Mouse (Mus musculus) stomach, embryonic 16.5 days (tissue): ENCODE data around the gene Gng12. TPM values are rescaled to one million over a fixed set of nuclear protein-coding genes. Genes with fewer than 3 reads are reported as not detected.

Source experiments
- ATAC-seq: fragments of 200-750 bp; cut with Nextera tagmentation; 2 replicates; pipeline ENCODE4 v1.8.0; 2017; ENCODE audit warnings: moderate number of reproducible peaks, moderate TSS enrichment; ENCODE audit not compliant: insufficient read depth, low FRiP score
- H3K27ac ChIP-seq: fragments of 300-500 bp; sonication (generic); 2 replicates; pipeline ENCODE4 v1.5.1; 2014; ENCODE audit warnings: low read length
- H3K27me3 ChIP-seq: fragments of 300-500 bp; sonication (generic); 2 replicates; pipeline ENCODE4 v1.6.1; 2014; ENCODE audit warnings: low read length, control low read depth, mixed read lengths; ENCODE audit not compliant: control insufficient read depth, insufficient read depth
- H3K36me3 ChIP-seq: fragments of 300-500 bp; sonication (generic); 2 replicates; pipeline ENCODE4 v1.6.1; 2014; ENCODE audit warnings: low read length; ENCODE audit not compliant: control insufficient read depth, insufficient read depth
- H3K4me1 ChIP-seq: fragments of 300-500 bp; sonication (generic); 2 replicates; pipeline ENCODE4 v1.6.1; 2014; ENCODE audit warnings: low read length, control low read depth, mixed read lengths; ENCODE audit not compliant: control insufficient read depth, insufficient read depth
- H3K4me2 ChIP-seq: fragments of 300-500 bp; sonication (generic); 2 replicates; pipeline ENCODE4 v1.6.1; 2014; ENCODE audit warnings: low read depth, low read length, mixed read lengths
- H3K4me3 ChIP-seq: fragments of 300-500 bp; sonication (generic); replicated peaks from 2 replicates; pipeline ENCODE4 v1.5.1; 2014; ENCODE audit warnings: mild to moderate bottlenecking, low read length
- H3K9ac ChIP-seq: fragments of 300-500 bp; sonication (generic); 2 replicates; pipeline ENCODE4 v1.6.1; 2014; ENCODE audit warnings: low read length
- H3K9me3 ChIP-seq: fragments of 300-500 bp; sonication (generic); replicated peaks from 2 replicates; pipeline ENCODE4 v1.6.1; 2016; ENCODE audit warnings: low read length, control low read depth; ENCODE audit not compliant: control insufficient read depth
- WGBS: fragments of 180-500 bp; shearing (Covaris S2); extraction: QIAGEN DNeasy Blood & Tissue Kit; methylation state at CpG from one replicate; pipeline ENCODE4 v1.1.7; 2014; 5-methylcytosine and 5-hydroxymethylcytosine counted together
- polyA plus RNA-seq: library from polyadenylated mRNA; unstranded; fragments of >200 nt; fragmentation: Nextera tagmentation; extraction: Ambion mirVana; gene quantifications from 2 replicates; pipeline ENCODE4 v1.2.1, GENCODE M21; 2015

Gene Gng12
- polyA plus RNA-seq, 1 experiment from 2014 or later, result 132 TPM

DNA sequence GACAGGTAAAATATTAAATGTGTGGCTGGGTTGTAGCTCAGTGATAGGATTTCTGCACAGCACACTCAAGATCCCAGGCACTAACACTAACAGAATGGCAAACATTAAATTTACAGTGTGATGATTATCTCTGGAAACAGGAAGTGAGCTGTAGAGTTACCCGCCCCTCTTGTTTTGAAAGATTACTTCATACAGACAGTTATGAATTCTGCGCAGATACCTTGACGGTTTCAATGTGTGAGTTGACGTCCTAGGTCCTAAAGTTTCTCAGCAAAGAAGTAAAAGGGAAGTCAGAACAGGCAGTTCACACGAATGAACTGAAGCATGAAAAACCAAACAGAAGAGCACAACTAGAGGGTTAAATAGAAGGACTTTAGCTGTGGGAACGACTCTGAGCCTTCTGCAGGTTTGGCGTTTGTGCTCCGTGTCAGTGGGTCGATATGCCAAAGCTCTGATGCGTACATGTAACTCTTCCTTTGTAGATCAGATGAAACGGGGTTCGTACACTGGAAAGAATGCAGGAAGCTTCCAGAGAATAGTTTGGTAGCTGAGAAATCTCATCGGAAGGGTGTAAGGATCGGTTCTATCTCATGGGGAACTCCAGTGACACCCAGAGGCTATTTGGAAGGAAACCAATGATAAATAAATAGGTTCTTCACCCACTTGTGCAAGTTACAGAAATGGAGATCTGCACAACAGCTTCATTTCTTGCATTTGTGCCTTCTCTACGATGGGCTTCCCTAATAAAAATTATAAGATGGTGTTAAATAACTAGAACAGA is 160.1 kb downstream of the Gng12 start:
- no peaks in the 10 kb centered on the region for H3K36me3 ChIP-seq
- WGBS, result 52% methylated on average over 15 of the region's 15 CpGs
- no peak overlapping the region for H3K27ac ChIP-seq
- no peak overlapping the region for H3K4me3 ChIP-seq
- no peak for ATAC-seq
- H3K9me3 ChIP-seq, result no peaks in the 10 kb centered on the region
- H3K27me3 ChIP-seq, result no peaks in the 10 kb centered on the region
- no peak overlapping the region for H3K4me2 ChIP-seq
- 0 out of 2 replicates have a peak, but pooled peaks cover 7% of the 10 kb centered on the region for H3K4me1 ChIP-seq
- no peak overlapping the region for H3K9ac ChIP-seq

DNA sequence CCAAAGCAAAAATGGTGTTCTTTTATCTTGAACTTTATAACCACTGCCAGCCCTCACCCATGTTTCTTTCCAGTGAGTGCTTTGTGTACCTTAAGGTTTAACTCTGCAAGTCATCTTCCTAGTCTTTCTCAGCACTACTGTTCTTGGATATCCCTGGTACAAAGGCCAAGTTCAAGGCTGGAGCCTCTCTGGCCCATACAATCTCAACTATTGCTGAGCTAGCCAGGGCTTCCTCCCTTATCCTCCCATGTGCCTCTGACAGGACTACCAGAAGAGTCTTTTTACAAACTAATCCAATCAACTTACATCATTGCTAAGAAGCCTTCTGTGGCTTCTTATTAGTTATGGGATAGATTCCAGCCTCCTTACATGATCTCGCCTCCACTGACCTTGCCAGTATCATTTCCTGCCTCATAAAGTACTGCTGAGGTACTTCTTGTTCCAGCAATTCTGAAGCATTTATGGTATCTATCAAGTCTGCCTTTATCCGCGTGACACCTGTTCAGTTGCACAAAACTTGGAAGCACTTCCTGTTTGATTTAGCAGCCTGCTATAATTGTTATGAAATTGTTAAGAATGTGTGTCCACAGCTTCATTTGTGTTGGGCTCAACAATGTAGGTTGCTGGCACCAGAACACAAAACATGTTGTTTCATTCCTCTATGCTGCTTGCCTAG is 160.8 kb downstream of the Gng12 start:
- Histone ChIP-seq H3K9ac (no peak overlapping the region), H3K27ac (no peak overlapping the region), H3K9me3 (no peaks in the 10 kb centered on the region), H3K4me2 (no peak overlapping the region), H3K4me3 (no peak overlapping the region), H3K36me3 (no peaks in the 10 kb centered on the region), H3K4me1 (0 out of 2 replicates have a peak, but pooled peaks cover 7% of the 10 kb centered on the region), H3K27me3 (no peaks in the 10 kb centered on the region)
- ATAC-seq, result no peak
- WGBS, result 76% methylated on average over 3 of the region's 3 CpGs

DNA sequence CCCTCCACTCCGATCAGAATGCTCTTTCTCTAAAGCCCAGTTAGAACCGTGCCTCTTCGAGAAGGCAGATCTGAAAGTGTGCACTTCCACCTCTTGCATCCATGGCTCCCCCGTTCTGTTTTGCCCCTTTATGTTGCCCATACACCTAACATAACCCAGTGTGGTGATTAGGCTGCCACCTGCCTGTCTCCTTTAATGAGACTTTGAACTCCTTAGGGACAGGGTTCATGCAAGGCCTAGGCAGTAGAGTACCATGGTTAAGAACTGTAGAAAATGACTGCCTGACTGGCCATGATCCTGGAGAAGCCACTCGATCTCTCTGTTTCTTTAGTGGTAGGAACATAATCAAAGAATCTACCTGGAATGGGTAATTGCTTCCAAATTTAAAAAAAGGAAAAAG is 161.4 kb downstream of the Gng12 start:
- ATAC-seq, result no peak
- H3K9me3 ChIP-seq, result no peaks in the 10 kb centered on the region
- H3K9ac ChIP-seq, result no peak overlapping the region
- no peaks in the 10 kb centered on the region for H3K27me3 ChIP-seq
- no peak overlapping the region for H3K4me2 ChIP-seq
- H3K4me3 ChIP-seq, result no peak overlapping the region
- no peak overlapping the region for H3K27ac ChIP-seq
- WGBS, result 80% methylated on average over 5 of the region's 5 CpGs
- H3K36me3 ChIP-seq, result no peaks in the 10 kb centered on the region
- 0 out of 2 replicates have a peak, but pooled peaks cover 7% of the 10 kb centered on the region for H3K4me1 ChIP-seq

DNA sequence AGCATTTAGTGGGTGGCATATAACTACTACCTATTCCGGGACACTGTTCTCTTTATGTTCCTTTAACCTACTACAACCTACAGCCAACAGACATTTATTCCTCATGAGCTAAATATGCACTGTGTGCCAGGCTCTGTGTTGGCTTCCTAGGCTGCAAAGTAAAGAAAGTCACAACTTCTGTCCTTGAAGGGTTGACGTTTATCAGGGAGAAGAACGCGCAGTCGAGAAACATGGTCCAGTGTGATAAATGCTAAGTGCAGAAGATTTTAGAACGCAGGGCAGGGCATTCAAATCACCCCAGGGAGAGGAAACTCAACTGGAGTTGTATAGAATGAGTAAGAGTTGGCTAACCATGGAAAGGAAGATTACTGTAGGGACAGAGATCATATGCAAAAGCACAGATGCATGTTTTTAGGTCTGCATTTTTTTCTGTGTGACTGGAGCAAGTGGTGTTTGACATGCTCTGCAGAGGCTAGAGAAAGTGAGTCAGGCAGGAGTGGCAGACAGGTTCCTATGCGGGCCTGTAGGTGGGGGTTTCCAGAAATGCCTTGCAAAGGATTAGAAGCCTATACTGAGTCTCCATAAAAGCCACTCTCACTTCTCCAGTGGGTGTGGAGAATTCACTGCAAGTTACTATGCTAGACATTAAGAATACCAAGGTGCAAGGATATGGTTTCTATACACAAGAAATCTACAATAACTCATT is 161.9 kb downstream of the Gng12 start:
- H3K4me2 ChIP-seq, result no peak overlapping the region
- no peak overlapping the region for H3K9ac ChIP-seq
- H3K36me3 ChIP-seq, result no peaks in the 10 kb centered on the region
- H3K27me3 ChIP-seq, result no peaks in the 10 kb centered on the region
- no peaks in the 10 kb centered on the region for H3K9me3 ChIP-seq
- 0 out of 2 replicates have a peak, but pooled peaks cover 7% of the 10 kb centered on the region for H3K4me1 ChIP-seq
- ATAC-seq, result no peak
- H3K27ac ChIP-seq, result no peak overlapping the region
- 82% methylated on average over 7 of the region's 7 CpGs for WGBS
- no peak overlapping the region for H3K4me3 ChIP-seq

DNA sequence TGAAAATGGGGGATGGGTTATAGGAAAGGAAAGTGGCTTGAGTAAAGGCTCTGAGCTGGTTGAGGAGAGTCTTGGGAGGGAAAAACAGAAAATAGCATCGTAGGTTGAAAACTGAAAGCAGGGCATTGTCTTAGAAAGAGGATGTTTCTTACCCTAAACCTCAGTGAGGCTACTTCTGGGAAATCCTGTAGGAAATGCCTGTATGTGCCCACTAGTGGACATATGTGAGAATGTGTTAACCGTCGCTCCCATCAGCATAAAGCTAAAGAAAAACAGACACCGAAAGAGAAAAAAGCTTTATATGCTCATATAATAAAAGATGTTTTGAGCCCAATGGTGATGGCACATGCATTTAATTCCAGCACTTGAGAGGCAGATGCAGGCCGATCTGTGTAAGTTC is 163.9 kb downstream of the Gng12 start:
- no peak overlapping the region for H3K4me3 ChIP-seq
- no peak overlapping the region for H3K4me2 ChIP-seq
- no peaks in the 10 kb centered on the region for H3K27me3 ChIP-seq
- H3K4me1 ChIP-seq, result 0 out of 2 replicates have a peak, but pooled peaks cover 7% of the 10 kb centered on the region
- no peak for ATAC-seq
- H3K36me3 ChIP-seq, result no peaks in the 10 kb centered on the region
- no peaks in the 10 kb centered on the region for H3K9me3 ChIP-seq
- H3K27ac ChIP-seq, result no peak overlapping the region
- 83% methylated on average over 5 of the region's 5 CpGs for WGBS
- H3K9ac ChIP-seq, result no peak overlapping the region

DNA sequence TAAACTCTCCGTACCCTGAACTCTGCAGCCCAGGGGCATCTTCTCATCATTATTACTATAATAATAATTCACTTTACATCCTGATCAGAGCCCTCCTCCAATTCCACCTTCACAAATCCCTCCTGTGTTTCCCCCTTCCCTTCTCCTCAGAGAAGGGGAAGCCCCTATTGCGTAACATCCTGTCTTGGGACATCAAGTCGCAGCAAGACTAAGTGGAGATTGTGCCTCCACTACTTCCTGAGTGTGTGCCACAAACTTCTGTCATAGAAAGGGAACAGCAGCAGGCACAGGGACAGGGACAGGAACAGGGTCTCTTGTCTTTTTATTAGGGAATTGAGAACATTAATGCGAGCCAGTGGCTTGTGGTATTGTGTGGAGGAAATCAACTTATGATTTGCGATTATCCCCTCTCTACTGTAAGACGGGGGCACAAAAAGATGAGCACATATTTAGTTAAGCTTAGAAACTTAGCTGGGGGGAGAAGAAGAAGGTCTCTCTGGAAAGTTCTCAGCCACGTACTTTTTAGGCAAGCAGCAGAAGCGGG is 173.1 kb downstream of the Gng12 start:
- WGBS, result 65% methylated on average over 8 of the region's 8 CpGs

DNA sequence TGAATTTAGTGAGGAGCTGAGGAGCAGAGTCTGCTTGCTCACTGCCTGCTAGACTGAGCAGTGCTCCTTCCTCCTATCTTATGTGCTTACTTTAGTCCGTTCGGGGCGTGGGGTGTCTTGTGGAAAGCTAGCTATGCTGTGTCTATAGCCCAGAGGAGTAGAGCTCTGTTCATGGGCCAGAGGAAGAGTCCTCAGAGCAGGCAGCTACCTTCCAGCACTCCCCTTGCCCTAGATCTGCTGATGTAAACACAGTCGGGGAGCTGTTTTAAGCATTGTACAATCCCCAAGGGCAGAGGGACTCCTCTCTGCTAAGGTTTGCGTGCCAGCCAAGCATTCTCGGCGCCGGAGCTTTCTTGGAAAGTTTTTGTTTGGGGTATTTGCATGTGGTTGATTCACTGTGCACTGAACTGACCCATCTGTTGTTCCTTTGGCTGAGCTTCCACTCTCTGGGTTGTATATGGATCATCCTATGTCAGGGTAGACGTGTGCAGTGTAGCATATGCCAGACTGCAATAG is 173.7 kb downstream of the Gng12 start:
- Histone ChIP-seq H3K27me3 (no peaks in the 10 kb centered on the region), H3K36me3 (no peaks in the 10 kb centered on the region), H3K27ac (peak overlapping the region; percentile 79), H3K4me3 (no peak overlapping the region), H3K9ac (peak overlapping the region; percentile 28; the same call in 1 of the 2 replicates), H3K4me2 (peak overlapping the region; percentile 40), H3K4me1 (peaks cover 20% of the 10 kb centered on the region), H3K9me3 (no peaks in the 10 kb centered on the region)
- ATAC-seq, result peak; percentile 50
- WGBS, result 47% methylated on average over 9 of the region's 9 CpGs

More for the DNA sequence above, 173.1 kb downstream of the Gng12 start:
- no peak overlapping the region for H3K4me3 ChIP-seq
- no peaks in the 10 kb centered on the region for H3K9me3 ChIP-seq
- peaks cover 20% of the 10 kb centered on the region for H3K4me1 ChIP-seq
- peak overlapping the region; percentile 28; the same call in 1 of the 2 replicates for H3K9ac ChIP-seq
- no peak for ATAC-seq
- H3K27me3 ChIP-seq, result no peaks in the 10 kb centered on the region
- peak overlapping the region; percentile 79 for H3K27ac ChIP-seq
- H3K4me2 ChIP-seq, result peak overlapping the region; percentile 40
- H3K36me3 ChIP-seq, result no peaks in the 10 kb centered on the region
